Mouse (Mus musculus): ENCODE measurements around the gene Insr. TPM values are rescaled to one million over a fixed set of nuclear protein-coding genes. Genes with fewer than 3 reads are reported as not detected.

Gene Insr
- polyA plus RNA-seq, 1 experiment from 2014 or later, result 58.6 TPM

DNA sequence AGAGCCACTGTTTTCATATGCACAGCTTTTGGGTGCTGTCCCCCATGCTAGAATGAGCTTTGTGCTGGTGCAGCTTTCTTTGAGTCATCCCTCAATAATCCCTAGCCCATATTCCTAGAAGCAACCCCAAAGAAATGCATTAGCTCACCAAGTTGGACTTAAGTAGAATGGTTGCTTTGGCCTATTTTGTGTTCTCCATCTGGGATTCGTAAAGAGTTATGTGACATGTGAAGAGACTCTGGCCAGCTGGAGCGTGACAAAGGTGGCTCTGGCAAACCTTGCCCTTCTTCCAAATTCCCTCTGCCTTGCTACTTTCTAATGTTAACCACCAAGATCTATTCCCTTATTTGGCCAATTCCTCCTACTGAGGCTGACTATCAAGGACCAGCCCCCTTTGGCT lies 22.7 kb upstream of the Insr start:
- Histone ChIP-seq H3K27ac (no peak overlapping the region), H3K9ac (replicated peaks) (no peak overlapping the region), H3K9me3 (peaks cover 6% of the 10 kb centered on the region; the same call in 1 of the 2 replicates), H3K4me1 (replicated peaks) (no peaks in the 10 kb centered on the region), H3K36me3 (no peaks in the 10 kb centered on the region), H3K27me3 (no peaks in the 10 kb centered on the region), H3K4me3 (replicated peaks) (no peak overlapping the region), H3K4me2 (replicated peaks) (no peak overlapping the region)
- WGBS, result 73% methylated on average over 2 of the region's 2 CpGs
- no peak for ATAC-seq

- Histone ChIP-seq H3K27me3 (no peaks in the 10 kb centered on the region), H3K4me3 (replicated peaks) (no peak overlapping the region), H3K4me2 (replicated peaks) (no peak overlapping the region), H3K9me3 (no peaks in the 10 kb centered on the region), H3K9ac (replicated peaks) (no peak overlapping the region), H3K4me1 (replicated peaks) (no peaks in the 10 kb centered on the region), H3K36me3 (no peaks in the 10 kb centered on the region), H3K27ac (no peak overlapping the region)
- 82% methylated on average over 5 of the region's 5 CpGs for WGBS
- no peak for ATAC-seq
These were observed 19.9 kb upstream of the Insr start for GRCm38 (mm10) chr8:3299322-3299721.

DNA sequence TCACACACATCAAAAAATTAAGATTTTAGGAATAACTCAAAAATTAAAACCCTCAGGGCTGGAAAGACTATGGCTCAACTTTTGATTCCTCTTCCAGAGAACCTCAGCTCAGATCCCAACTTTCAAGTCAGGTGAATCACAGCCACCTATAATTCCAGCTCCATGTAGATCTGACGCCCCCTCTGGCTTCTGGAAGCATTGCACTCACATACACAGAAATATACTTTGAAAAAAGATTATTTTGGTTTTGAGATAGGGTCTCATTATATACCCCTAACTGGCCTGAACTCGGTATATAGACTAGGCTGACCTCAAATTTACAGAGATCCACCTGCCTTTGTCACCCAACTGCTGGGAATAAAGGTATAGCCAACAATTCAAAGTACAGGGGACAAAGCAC lies 6.4 kb upstream of the Insr start:
- WGBS, result 39% methylated on average over 2 of the region's 2 CpGs

DNA sequence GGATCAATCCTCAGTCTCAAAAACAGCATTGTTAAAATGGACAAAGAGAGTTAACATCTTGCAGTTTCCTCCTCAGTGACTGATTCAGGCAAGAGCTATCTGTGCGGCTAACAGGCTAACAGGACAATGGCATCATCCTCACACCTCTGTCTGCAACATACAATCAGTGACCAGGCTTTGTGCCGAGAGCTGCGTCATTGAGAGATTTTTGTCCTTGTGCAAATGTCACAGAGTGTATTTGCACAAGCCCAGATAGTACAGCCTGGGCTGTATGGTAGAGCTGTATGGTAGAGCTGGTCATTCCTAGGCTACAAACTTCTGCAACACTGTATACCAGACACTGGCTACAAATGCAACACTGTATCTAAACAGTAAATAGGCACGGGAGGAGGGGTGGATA lies 5.2 kb upstream of the Insr start:
- no peak for ATAC-seq
- Histone ChIP-seq H3K4me3 (replicated peaks) (no peak overlapping the region), H3K9ac (replicated peaks) (no peak overlapping the region), H3K4me1 (replicated peaks) (0 out of 2 replicates have a peak, but pooled peaks cover 4% of the 10 kb centered on the region), H3K9me3 (no peaks in the 10 kb centered on the region), H3K27me3 (no peaks in the 10 kb centered on the region), H3K27ac (no peak overlapping the region), H3K36me3 (no peaks in the 10 kb centered on the region), H3K4me2 (replicated peaks) (no peak overlapping the region)
- 78% methylated on average over 4 of the region's 4 CpGs for WGBS

More for the DNA sequence above, 6.4 kb upstream of the Insr start:
- no peak overlapping the region for H3K4me2 ChIP-seq (replicated peaks)
- no peak for ATAC-seq
- no peaks in the 10 kb centered on the region for H3K36me3 ChIP-seq
- no peaks in the 10 kb centered on the region for H3K9me3 ChIP-seq
- H3K27ac ChIP-seq, result no peak overlapping the region
- H3K27me3 ChIP-seq, result no peaks in the 10 kb centered on the region
- no peak overlapping the region for H3K9ac ChIP-seq (replicated peaks)
- H3K4me1 ChIP-seq (replicated peaks), result no peaks in the 10 kb centered on the region
- H3K4me3 ChIP-seq (replicated peaks), result no peak overlapping the region

DNA sequence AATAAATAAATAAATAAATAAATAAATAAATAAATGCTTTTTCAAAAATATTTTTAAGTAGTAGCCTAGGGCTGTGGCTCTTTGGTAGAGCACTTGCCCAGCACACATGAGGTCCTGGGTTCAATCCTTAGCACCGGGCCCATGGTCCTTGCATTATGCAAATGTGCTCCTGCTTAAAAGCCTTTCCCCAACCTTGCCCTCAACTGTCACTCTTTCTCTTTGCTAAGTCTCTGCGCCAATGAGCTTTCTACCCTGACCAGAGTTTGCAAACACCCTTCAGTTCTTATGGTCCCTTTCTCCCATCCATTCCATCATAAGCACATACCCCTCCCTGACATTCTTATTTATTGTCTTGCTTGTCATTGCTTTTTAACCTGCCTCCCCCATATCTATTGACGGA lies 1.9 kb upstream of the Insr start:
- Histone ChIP-seq H3K27me3 (no peaks in the 10 kb centered on the region), H3K9me3 (no peaks in the 10 kb centered on the region), H3K4me1 (replicated peaks) (peaks cover 28% of the 10 kb centered on the region), H3K4me2 (replicated peaks) (no peak overlapping the region), H3K9ac (replicated peaks) (no peak overlapping the region), H3K36me3 (no peaks in the 10 kb centered on the region), H3K27ac (no peak overlapping the region), H3K4me3 (replicated peaks) (no peak overlapping the region)
- no peak for ATAC-seq
- 82% methylated on average over 3 of the region's 3 CpGs for WGBS

GRCm38 (mm10) chr8:3280266-3280910 lies 971 bp upstream of the Insr start:
- Histone ChIP-seq H3K27ac (no peak overlapping the region), H3K4me2 (replicated peaks) (peak overlapping the region; percentile 89), H3K36me3 (no peaks in the 10 kb centered on the region), H3K4me3 (replicated peaks) (peak overlapping the region; percentile 97), H3K4me1 (replicated peaks) (peaks cover 32% of the 10 kb centered on the region), H3K9me3 (no peaks in the 10 kb centered on the region), H3K9ac (replicated peaks) (no peak overlapping the region), H3K27me3 (no peaks in the 10 kb centered on the region)
- 44% methylated on average over 11 of the region's 11 CpGs for WGBS
- no peak for ATAC-seq

DNA sequence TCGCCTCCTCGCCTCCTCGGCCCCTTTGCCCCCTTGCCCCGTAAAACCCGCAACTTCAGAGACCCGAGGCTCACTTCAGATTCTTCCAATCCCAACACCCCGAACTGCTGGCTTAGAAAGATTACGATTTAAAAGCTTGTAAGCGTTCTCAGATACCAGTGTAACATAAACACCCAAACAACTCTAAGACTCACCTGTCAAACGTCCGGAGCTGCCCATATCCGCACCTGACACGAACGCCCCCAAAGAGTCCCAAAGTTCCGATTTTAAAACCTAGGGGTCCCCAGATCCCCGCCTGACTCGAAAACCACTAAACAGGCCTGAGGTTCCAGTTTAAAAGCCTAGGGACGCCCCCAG lies 282 bp upstream of the Insr start:
- under 1% methylated on average over 18 of the region's 18 CpGs for WGBS
- Histone ChIP-seq H3K4me3 (replicated peaks) (peak overlapping the region; percentile 97), H3K9ac (replicated peaks) (peak overlapping the region; percentile 96), H3K27ac (no peak overlapping the region), H3K27me3 (no peaks in the 10 kb centered on the region), H3K9me3 (no peaks in the 10 kb centered on the region), H3K4me2 (replicated peaks) (peak overlapping the region; percentile 89), H3K36me3 (no peaks in the 10 kb centered on the region; the same call in 1 of the 2 replicates), H3K4me1 (replicated peaks) (peaks cover 32% of the 10 kb centered on the region)
- no peak for ATAC-seq

DNA sequence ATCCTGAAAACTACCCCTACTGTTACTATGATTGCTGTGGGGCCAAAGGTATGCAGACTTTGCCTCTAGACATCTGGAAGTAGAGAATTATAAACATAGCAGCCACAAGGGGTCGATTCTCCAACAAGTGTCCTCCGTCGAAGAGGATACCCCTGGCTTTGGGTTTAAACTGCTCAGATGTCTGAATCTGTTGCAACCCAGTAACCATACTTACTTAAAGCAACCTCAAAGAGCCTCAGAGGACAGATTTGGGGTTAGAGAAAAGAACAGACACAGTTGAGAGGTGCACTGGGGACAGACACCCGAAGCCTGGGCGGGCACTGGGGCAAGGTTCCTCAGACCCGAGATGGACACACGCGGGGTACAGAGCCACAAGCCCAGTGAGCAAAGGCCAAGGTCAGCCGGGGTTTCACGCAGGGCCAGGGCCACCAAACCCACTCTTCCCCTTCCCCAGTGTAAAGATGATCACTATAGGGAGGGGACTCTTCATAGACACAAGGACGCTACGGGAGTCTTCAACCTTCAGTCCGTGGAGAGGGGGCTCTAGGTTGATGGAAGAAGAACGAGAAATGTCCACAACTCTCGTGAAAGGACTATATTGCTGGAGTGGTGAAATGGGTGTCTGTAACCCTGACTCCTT lies 1.1 kb downstream of the Insr start:
- Histone ChIP-seq H3K27me3 (no peaks in the 10 kb centered on the region), H3K4me1 (replicated peaks) (peaks cover 32% of the 10 kb centered on the region), H3K9me3 (no peaks in the 10 kb centered on the region), H3K36me3 (peaks cover 4% of the 10 kb centered on the region), H3K4me3 (replicated peaks) (peak overlapping the region; percentile 97), H3K4me2 (replicated peaks) (peak overlapping the region; percentile 89), H3K27ac (no peak overlapping the region), H3K9ac (replicated peaks) (peak overlapping the region; percentile 96)
- ATAC-seq, result no peak
- 49% methylated on average over 15 of the region's 15 CpGs for WGBS

- no peak for ATAC-seq
- H3K27me3 ChIP-seq, result no peaks in the 10 kb centered on the region
- WGBS, result 97% methylated on average over 9 of the region's 9 CpGs
- peaks cover 32% of the 10 kb centered on the region for H3K4me1 ChIP-seq (replicated peaks)
- peak overlapping the region; percentile 89 for H3K4me2 ChIP-seq (replicated peaks)
- H3K9ac ChIP-seq (replicated peaks), result no peak overlapping the region
- H3K4me3 ChIP-seq (replicated peaks), result peak overlapping the region; percentile 97
- H3K36me3 ChIP-seq, result peaks cover 4% of the 10 kb centered on the region
- H3K27ac ChIP-seq, result no peak overlapping the region
- H3K9me3 ChIP-seq, result no peaks in the 10 kb centered on the region
These were observed 2.2 kb downstream of the Insr start for GRCm38 (mm10) chr8:3277266-3277665.

- H3K27me3 ChIP-seq, result no peaks in the 10 kb centered on the region
- H3K36me3 ChIP-seq, result peaks cover 4% of the 10 kb centered on the region
- no peak overlapping the region for H3K27ac ChIP-seq
- H3K4me3 ChIP-seq (replicated peaks), result no peak overlapping the region
- no peaks in the 10 kb centered on the region for H3K9me3 ChIP-seq
- H3K4me1 ChIP-seq (replicated peaks), result peaks cover 32% of the 10 kb centered on the region
- no peak overlapping the region for H3K9ac ChIP-seq (replicated peaks)
- H3K4me2 ChIP-seq (replicated peaks), result no peak overlapping the region
- 96% methylated on average over 8 of the region's 8 CpGs for WGBS
- no peak for ATAC-seq
These were observed 3.4 kb downstream of the Insr start for GRCm38 (mm10) chr8:3276009-3276408.

DNA sequence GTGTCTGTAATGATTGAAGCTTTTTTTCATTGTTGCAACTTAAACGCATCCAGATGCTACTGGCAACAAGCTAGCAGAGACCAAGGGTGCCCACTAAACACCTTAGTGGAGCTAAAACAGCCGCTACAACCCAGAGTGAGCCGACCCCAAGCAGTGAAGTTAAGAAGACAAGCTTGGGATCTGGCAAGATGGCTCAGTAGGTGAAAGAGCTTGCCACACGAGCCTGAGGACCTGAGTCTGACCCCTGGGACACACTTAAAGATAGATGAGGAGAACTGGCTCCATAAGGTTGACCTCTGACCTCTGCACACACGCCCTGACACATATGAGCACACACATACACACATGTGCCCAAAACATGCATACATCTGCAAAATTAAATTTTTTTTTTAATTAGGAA lies 4.2 kb downstream of the Insr start:
- H3K4me2 ChIP-seq (replicated peaks), result no peak overlapping the region
- no peak overlapping the region for H3K4me3 ChIP-seq (replicated peaks)
- no peak for ATAC-seq
- WGBS, result 84% methylated on average over 5 of the region's 5 CpGs
- no peaks in the 10 kb centered on the region for H3K9me3 ChIP-seq
- H3K9ac ChIP-seq (replicated peaks), result no peak overlapping the region
- peaks cover 4% of the 10 kb centered on the region for H3K36me3 ChIP-seq
- H3K27me3 ChIP-seq, result no peaks in the 10 kb centered on the region
- peaks cover 32% of the 10 kb centered on the region for H3K4me1 ChIP-seq (replicated peaks)
- no peak overlapping the region for H3K27ac ChIP-seq

GRCm38 (mm10) chr8:3273799-3274198 lies 5.6 kb downstream of the Insr start:
- Histone ChIP-seq H3K4me3 (replicated peaks) (no peak overlapping the region), H3K27me3 (no peaks in the 10 kb centered on the region), H3K27ac (no peak overlapping the region), H3K9ac (replicated peaks) (no peak overlapping the region), H3K4me1 (replicated peaks) (peaks cover 28% of the 10 kb centered on the region), H3K9me3 (no peaks in the 10 kb centered on the region), H3K36me3 (peaks cover 4% of the 10 kb centered on the region), H3K4me2 (replicated peaks) (no peak overlapping the region)
- ATAC-seq, result no peak
- 97% methylated on average over 3 of the region's 3 CpGs for WGBS

- Histone ChIP-seq H3K27ac (no peak overlapping the region), H3K4me1 (replicated peaks) (no peaks in the 10 kb centered on the region), H3K4me3 (replicated peaks) (no peak overlapping the region), H3K9me3 (no peaks in the 10 kb centered on the region), H3K4me2 (replicated peaks) (no peak overlapping the region), H3K9ac (replicated peaks) (no peak overlapping the region), H3K27me3 (no peaks in the 10 kb centered on the region), H3K36me3 (peaks cover 11% of the 10 kb centered on the region; the same call in 1 of the 2 replicates)
- 95% methylated on average over 3 of the region's 3 CpGs for WGBS
- no peak for ATAC-seq
These were observed 12.0 kb downstream of the Insr start for GRCm38 (mm10) chr8:3267449-3267761.

Measured in midbrain, embryonic 13.5 days (tissue).